Mouse (Mus musculus): ENCODE data around the gene Wnt5a.

GRCm38 (mm10) chr14:28475012-28475411, 29.5 kb upstream of the Wnt5a start:
- no peak for TF ChIP-seq GATA1 (IDR thresholded peaks at IDR 0.05; ENCODE audit: low read length)
- no peak for TF ChIP-seq TAL1 (IDR thresholded peaks at IDR 0.05; ENCODE audit: low read length)

All from erythroblast, embryonic 14.5 days (primary cell).